Mouse (Mus musculus) midbrain, embryonic 13.5 days (tissue): ENCODE data around the gene Gm1113. TPM values are rescaled to one million over a fixed set of nuclear protein-coding genes. Genes with fewer than 3 reads are reported as not detected.

ENCODE experiments used
- ATAC-seq: fragments of 200-750 bp; cut with Nextera tagmentation; 2 replicates; pipeline ENCODE4 v1.8.0; 2017; ENCODE audit warnings: mild to moderate bottlenecking, moderate TSS enrichment, moderate library complexity
- H3K27ac ChIP-seq: fragments of 300-500 bp; sonication (generic); 2 replicates; pipeline ENCODE4 v1.5.1; 2015; ENCODE audit warnings: inconsistent platforms, mild to moderate bottlenecking, moderate library complexity
- H3K27me3 ChIP-seq: fragments of 300-500 bp; sonication (generic); 2 replicates; pipeline ENCODE4 v1.6.1; 2015; ENCODE audit warnings: mild to moderate bottlenecking, inconsistent platforms
- H3K36me3 ChIP-seq: fragments of 300-500 bp; sonication (generic); 2 replicates; pipeline ENCODE4 v1.6.1; 2015; ENCODE audit warnings: mild to moderate bottlenecking, inconsistent platforms
- H3K4me1 ChIP-seq: fragments of 300-500 bp; sonication (generic); replicated peaks from 2 replicates; pipeline ENCODE4 v1.6.1; 2015; ENCODE audit warnings: inconsistent platforms
- H3K4me2 ChIP-seq: fragments of 300-500 bp; sonication (generic); replicated peaks from 2 replicates; pipeline ENCODE4 v1.6.1; 2015; ENCODE audit warnings: moderate library complexity, mild to moderate bottlenecking, inconsistent platforms
- H3K4me3 ChIP-seq: fragments of 300-500 bp; sonication (generic); replicated peaks from 2 replicates; pipeline ENCODE4 v1.5.1; 2015; ENCODE audit warnings: mild to moderate bottlenecking, inconsistent platforms
- H3K9ac ChIP-seq: fragments of 300-500 bp; sonication (generic); replicated peaks from 2 replicates; pipeline ENCODE4 v1.6.1; 2015; ENCODE audit warnings: mild to moderate bottlenecking, inconsistent platforms
- H3K9me3 ChIP-seq: fragments of 300-500 bp; sonication (generic); 2 replicates; pipeline ENCODE4 v1.6.1; 2016; ENCODE audit warnings: mild to moderate bottlenecking, inconsistent platforms
- WGBS: fragments of 180-500 bp; shearing (Covaris S2); methylation state at CpG from one replicate; pipeline ENCODE4 v1.1.7; 2015; 5-methylcytosine and 5-hydroxymethylcytosine counted together
- polyA plus RNA-seq: library from polyadenylated mRNA; unstranded; fragments of >200 nt; fragmentation: Nextera tagmentation; extraction: Ambion mirVana; gene quantifications from 2 replicates; pipeline ENCODE4 v1.2.1, GENCODE M21; 2015

The Gm1113 gene
- polyA plus RNA-seq, 1 experiment from 2014 or later = not detected

DNA sequence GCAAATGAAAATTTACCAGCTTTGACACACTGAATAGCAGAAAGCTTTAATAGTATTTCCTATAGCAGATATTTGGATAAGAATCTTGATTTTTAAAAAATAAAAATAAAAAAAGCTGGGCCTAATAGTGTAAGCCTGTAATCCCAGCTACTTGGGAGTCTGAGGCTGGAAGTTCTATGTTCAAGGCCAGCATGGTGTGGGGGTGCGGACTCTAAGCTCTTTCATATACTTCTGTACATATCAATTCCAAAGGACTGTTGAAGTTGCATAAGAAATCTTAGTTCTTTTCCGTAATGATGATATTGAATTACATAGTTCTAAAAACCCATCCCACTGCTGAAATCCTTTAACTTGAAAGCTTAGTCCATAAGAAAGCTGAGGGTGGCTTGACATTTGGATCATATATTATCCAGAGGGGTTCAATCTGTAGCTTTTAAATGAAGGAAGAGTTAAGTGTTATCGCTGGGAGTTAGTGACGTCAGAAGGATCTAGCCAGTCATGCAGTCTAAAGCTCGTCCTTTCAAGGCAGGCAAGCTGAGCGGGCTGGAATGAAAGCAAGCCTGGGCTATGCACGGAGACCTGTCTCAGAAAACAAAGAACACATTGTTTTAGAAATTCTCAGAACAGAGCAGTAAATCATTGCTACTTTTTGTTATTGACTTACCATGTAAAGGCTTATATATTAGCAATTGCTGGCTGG lies 24.9 kb downstream of the Gm1113 start:
- ATAC-seq = no peak
- 50% methylated on average over 7 of the region's 7 CpGs for WGBS
- H3K36me3 ChIP-seq = peaks cover 47% of the 10 kb centered on the region

DNA sequence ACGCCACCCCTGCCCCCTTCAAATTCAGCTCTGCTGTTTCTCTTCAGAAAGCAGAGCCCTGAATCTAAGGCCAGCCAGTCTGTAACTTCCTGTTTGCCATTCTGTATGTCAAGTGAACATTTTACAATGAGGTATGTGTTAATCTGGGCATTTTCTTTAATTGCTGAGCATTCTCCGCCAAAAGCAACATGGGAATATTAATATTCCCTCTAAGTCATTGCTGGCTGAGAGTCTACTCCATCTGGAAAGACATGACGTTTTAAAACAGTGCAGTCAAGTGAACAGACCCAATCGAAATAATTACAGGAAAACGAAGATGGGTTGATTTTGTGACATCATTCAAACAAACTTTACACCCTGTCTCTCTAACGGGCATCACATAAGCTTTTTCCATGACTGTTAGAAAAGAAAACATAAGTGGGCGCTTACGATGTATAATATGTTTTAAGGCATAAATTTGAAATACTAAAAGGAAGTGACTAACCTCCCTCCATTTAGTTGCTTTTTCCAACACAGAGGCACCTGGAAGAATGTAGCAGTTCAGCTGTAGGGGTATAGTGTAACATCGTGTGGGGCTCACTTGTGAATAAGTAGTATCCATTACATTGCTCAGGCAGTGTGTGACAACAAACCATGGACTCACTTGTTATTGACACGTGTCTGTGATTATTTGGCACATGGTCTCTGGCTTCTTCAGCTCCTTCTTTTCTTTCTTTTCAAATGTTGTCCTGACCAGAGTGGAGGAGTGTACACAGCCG lies 26.8 kb downstream of the Gm1113 start:
- no peaks in the 10 kb centered on the region for H3K9me3 ChIP-seq
- H3K27me3 ChIP-seq = no peaks in the 10 kb centered on the region
- no peak overlapping the region for H3K4me3 ChIP-seq
- H3K4me1 ChIP-seq = no peaks in the 10 kb centered on the region
- no peak overlapping the region for H3K9ac ChIP-seq
- H3K36me3 ChIP-seq = peaks cover 53% of the 10 kb centered on the region
- 84% methylated on average over 11 of the region's 11 CpGs for WGBS
- H3K4me2 ChIP-seq = no peak overlapping the region
- no peak overlapping the region for H3K27ac ChIP-seq
- no peak for ATAC-seq

More for the DNA sequence above, 24.9 kb downstream of the Gm1113 start:
- H3K4me1 ChIP-seq = no peaks in the 10 kb centered on the region
- H3K9me3 ChIP-seq = no peaks in the 10 kb centered on the region
- no peaks in the 10 kb centered on the region for H3K27me3 ChIP-seq
- H3K4me3 ChIP-seq = no peak overlapping the region
- H3K4me2 ChIP-seq = no peak overlapping the region
- H3K27ac ChIP-seq = no peak overlapping the region
- H3K9ac ChIP-seq = no peak overlapping the region

GRCm38 (mm10) chr9:35488496-35488895 lies 29.6 kb downstream of the Gm1113 start:
- Histone ChIP-seq H3K4me3 (no peak overlapping the region), H3K27me3 (no peaks in the 10 kb centered on the region), H3K9me3 (no peaks in the 10 kb centered on the region), H3K4me1 (no peaks in the 10 kb centered on the region), H3K36me3 (peaks cover 68% of the 10 kb centered on the region), H3K4me2 (no peak overlapping the region), H3K9ac (no peak overlapping the region), H3K27ac (no peak overlapping the region)
- no peak for ATAC-seq
- 97% methylated on average over 4 of the region's 4 CpGs for WGBS

DNA sequence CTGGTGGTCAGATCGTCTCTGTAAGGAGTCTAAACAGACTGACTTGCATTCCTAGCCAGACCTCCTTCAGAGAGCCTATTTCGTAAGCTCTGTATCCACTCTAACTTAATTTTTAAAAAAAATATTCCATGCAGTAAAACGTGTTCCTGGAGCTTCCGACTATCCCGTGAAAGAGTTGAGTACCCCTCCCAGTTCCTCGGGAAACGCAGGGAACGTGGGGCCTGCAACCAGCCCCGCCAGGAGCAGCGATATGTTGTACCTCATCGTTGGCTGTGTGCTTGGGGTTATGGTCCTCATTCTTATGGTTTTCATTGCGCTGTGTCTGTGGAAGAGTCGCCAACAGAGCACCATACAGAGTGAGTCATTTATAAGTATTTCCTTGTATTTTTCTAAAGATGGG lies 31.5 kb downstream of the Gm1113 start:
- no peak for ATAC-seq
- peaks cover 81% of the 10 kb centered on the region for H3K36me3 ChIP-seq
- no peaks in the 10 kb centered on the region for H3K27me3 ChIP-seq
- H3K4me3 ChIP-seq = no peak overlapping the region
- 94% methylated on average over 13 of the region's 13 CpGs for whole genome bisulfite sequencing
- no peaks in the 10 kb centered on the region for H3K9me3 ChIP-seq
- no peak overlapping the region for H3K27ac ChIP-seq
- H3K4me2 ChIP-seq = no peak overlapping the region
- H3K4me1 ChIP-seq = no peaks in the 10 kb centered on the region
- no peak overlapping the region for H3K9ac ChIP-seq

DNA sequence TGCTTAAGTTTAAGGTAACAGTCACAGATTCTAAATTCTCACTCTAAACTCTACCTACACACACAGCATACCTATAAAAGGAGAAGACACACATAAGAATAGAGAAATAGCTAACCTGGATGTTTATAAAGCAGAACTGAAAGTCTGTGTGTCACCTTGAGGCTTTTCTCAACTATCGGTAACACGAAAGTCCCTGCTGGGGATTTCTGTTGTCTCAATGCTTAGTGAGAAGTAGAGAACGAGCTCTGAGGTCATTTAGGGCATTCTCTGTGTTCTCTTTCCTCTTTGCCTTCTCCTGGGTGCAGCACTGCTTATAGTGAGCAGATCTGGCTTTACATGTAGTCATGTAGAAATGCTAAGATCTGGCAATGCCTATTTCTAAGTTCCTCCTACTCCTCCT lies 34.1 kb downstream of the Gm1113 start:
- no peak overlapping the region for H3K4me3 ChIP-seq
- no peaks in the 10 kb centered on the region for H3K4me1 ChIP-seq
- no peak overlapping the region for H3K4me2 ChIP-seq
- H3K27me3 ChIP-seq = no peaks in the 10 kb centered on the region
- H3K9me3 ChIP-seq = no peaks in the 10 kb centered on the region
- peaks cover 82% of the 10 kb centered on the region for H3K36me3 ChIP-seq
- H3K9ac ChIP-seq = no peak overlapping the region
- ATAC-seq = no peak
- WGBS = 92% methylated on average over 3 of the region's 3 CpGs
- H3K27ac ChIP-seq = no peak overlapping the region

DNA sequence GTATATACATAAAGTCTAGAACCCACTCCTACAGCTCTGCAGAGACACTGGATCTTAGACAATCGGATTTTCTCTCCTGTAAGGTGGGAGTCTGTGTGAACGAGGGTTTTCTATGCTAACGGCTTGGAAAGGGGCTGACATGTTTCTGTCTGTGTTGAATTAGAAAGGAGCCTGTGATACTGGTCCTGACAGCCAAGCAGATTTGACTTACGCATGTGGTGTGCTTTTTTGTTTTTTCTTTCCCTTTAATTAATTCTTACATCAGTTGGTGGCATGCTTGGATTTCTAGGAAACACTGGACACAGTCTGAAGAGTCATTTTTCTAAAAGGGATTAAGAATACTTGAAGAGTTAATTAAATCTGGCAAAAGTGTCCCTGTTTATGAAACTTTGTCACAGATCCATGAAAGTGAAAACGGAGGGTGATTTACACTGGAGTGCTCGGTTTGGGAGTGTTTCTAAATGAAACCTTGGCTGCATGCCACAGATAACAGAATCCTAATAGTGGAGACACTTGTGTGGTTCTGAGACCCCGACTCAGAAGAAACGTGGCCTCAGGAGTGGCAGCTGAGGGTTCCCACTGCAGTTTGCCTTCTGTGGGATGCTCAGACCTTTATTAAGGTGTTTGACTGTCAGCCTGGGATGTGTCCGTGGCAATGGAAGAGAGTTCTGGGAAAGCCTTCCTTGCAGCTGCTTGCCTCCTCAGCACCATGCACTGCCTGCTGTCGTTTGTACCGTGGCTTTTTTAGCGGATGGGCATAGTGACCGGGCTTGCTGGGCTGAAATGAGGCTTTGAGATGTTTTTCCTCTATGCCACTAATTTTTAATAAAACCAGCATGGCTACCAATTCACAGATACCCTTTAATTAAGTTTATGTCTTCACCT lies 35.8 kb downstream of the Gm1113 start:
- ATAC-seq = no peak
- Histone ChIP-seq H3K9me3 (no peaks in the 10 kb centered on the region), H3K9ac (no peak overlapping the region), H3K4me1 (no peaks in the 10 kb centered on the region), H3K27ac (no peak overlapping the region), H3K36me3 (peaks cover 77% of the 10 kb centered on the region), H3K27me3 (no peaks in the 10 kb centered on the region), H3K4me2 (no peak overlapping the region), H3K4me3 (no peak overlapping the region)
- 69% methylated on average over 13 of the region's 13 CpGs for WGBS

DNA sequence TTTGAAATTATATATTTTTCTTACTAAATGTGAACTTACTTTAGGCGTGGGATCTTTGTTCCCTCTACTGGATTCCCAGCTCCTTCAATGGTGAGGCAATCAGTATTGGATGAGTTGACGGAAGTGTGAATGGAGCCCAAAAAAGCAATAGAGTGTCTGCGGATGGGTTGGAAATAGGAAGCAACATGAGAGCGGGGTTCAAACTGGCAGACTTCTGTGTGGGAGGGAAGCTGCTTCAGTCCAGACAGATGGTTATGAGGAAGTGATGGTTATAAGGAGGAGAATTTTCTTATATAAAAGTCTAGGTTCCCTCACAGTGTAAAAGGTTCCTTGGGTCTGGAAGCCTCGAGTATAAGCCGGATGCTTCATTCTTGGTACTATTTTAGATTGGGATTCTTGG lies 38.6 kb downstream of the Gm1113 start:
- Histone ChIP-seq H3K36me3 (peaks cover 67% of the 10 kb centered on the region), H3K27me3 (no peaks in the 10 kb centered on the region), H3K4me2 (no peak overlapping the region), H3K9me3 (no peaks in the 10 kb centered on the region), H3K4me1 (no peaks in the 10 kb centered on the region), H3K4me3 (no peak overlapping the region), H3K27ac (no peak overlapping the region), H3K9ac (no peak overlapping the region)
- no peak for ATAC-seq
- 93% methylated on average over 6 of the region's 6 CpGs for WGBS

GRCm38 (mm10) chr9:35475394-35475793 lies 42.7 kb downstream of the Gm1113 start:
- 92% methylated on average over 7 of the region's 7 CpGs for WGBS
- no peak for ATAC-seq
- H3K4me2 ChIP-seq = no peak overlapping the region
- peaks cover 74% of the 10 kb centered on the region for H3K36me3 ChIP-seq
- no peaks in the 10 kb centered on the region for H3K9me3 ChIP-seq
- H3K4me3 ChIP-seq = no peak overlapping the region
- no peak overlapping the region for H3K27ac ChIP-seq
- H3K9ac ChIP-seq = no peak overlapping the region
- H3K4me1 ChIP-seq = no peaks in the 10 kb centered on the region
- H3K27me3 ChIP-seq = no peaks in the 10 kb centered on the region

DNA sequence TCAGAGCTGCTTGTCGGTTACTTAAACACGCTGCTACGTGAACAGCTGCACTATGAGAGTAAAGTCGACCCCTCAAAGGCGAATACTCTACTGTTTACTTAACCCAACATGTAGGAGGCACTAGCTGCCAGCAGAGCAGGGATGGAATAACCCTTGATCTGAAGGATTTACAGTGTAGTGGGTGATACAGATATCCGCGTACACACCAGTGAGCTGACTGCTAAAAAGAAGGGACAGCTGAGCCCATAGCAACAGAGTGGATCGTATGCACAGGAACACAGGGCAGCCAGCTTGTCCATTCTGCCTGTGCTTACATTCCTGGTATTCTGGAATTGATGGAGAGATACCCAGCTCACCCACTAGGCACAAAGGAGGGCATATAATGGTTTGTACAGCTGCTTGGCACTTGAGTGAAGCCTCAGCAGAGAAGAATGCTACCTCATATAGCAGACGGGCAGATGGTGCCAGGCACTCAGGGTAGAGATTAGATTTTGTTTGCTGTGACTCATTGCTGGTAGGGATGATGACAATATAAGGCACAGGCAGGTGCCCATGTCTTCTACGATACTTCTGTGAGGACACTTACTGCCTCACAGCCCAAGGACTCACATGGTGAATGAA lies 43.9 kb downstream of the Gm1113 start:
- WGBS = 84% methylated on average over 10 of the region's 10 CpGs
- Histone ChIP-seq H3K36me3 (peaks cover 66% of the 10 kb centered on the region), H3K4me3 (no peak overlapping the region), H3K27ac (no peak overlapping the region), H3K9ac (no peak overlapping the region), H3K4me2 (no peak overlapping the region), H3K27me3 (no peaks in the 10 kb centered on the region), H3K9me3 (no peaks in the 10 kb centered on the region), H3K4me1 (no peaks in the 10 kb centered on the region)
- peak; percentile 55; the same call in 1 of the 2 replicates for ATAC-seq

GRCm38 (mm10) chr9:35468913-35469312 lies 49.2 kb downstream of the Gm1113 start:
- Histone ChIP-seq H3K4me3 (no peak overlapping the region), H3K9me3 (no peaks in the 10 kb centered on the region), H3K27ac (no peak overlapping the region), H3K36me3 (peaks cover 34% of the 10 kb centered on the region), H3K4me1 (no peaks in the 10 kb centered on the region), H3K9ac (no peak overlapping the region), H3K4me2 (no peak overlapping the region), H3K27me3 (no peaks in the 10 kb centered on the region)
- no peak for ATAC-seq

GRCm38 (mm10) chr9:35467264-35467817 lies 50.7 kb downstream of the Gm1113 start:
- 73% methylated on average over 8 of the region's 8 CpGs for WGBS
- no peak overlapping the region for H3K4me2 ChIP-seq
- no peak overlapping the region for H3K4me3 ChIP-seq
- no peaks in the 10 kb centered on the region for H3K9me3 ChIP-seq
- H3K36me3 ChIP-seq = peaks cover 30% of the 10 kb centered on the region
- H3K27ac ChIP-seq = no peak overlapping the region
- ATAC-seq = no peak
- no peak overlapping the region for H3K9ac ChIP-seq
- H3K4me1 ChIP-seq = no peaks in the 10 kb centered on the region
- no peaks in the 10 kb centered on the region for H3K27me3 ChIP-seq
